Mouse (Mus musculus): ENCODE data around the gene Ttyh2.

Ttyh2 gene

GRCm38 (mm10) chr11:114682321-114682900 is 7.2 kb downstream of the Ttyh2 start:
- DNase-seq (ENCODE audit: low spot score in 2 of 2) = no peak

- no peak for DNase-seq (ENCODE audit: low spot score in 2 of 2)
Observed at GRCm38 (mm10) chr11:114683029-114683721, 7.9 kb downstream of the Ttyh2 start.

GRCm38 (mm10) chr11:114683722-114684621 is 8.7 kb downstream of the Ttyh2 start:
- no peak for DNase-seq (ENCODE audit: low spot score in 2 of 2)

- no peak for DNase-seq (ENCODE audit: low spot score in 2 of 2)
Observed at GRCm38 (mm10) chr11:114684627-114685373, 9.6 kb downstream of the Ttyh2 start.

GRCm38 (mm10) chr11:114685526-114686040 is 10.4 kb downstream of the Ttyh2 start:
- no peak for DNase-seq (ENCODE audit: low spot score in 2 of 2)

GRCm38 (mm10) chr11:114686221-114686959 is 11.2 kb downstream of the Ttyh2 start:
- no peak for DNase-seq (ENCODE audit: low spot score in 2 of 2)

- DNase-seq (ENCODE audit: low spot score in 2 of 2) = no peak
Observed at GRCm38 (mm10) chr11:114687574-114688188, 12.4 kb downstream of the Ttyh2 start.

GRCm38 (mm10) chr11:114688729-114689128 is 13.5 kb downstream of the Ttyh2 start:
- DNase-seq (ENCODE audit: low spot score in 2 of 2) = no peak

- DNase-seq (ENCODE audit: low spot score in 2 of 2) = no peak
Observed at GRCm38 (mm10) chr11:114690192-114690591, 15.0 kb downstream of the Ttyh2 start.

- DNase-seq (ENCODE audit: low spot score in 2 of 2) = no peak
Observed at GRCm38 (mm10) chr11:114691454-114692182, 16.4 kb downstream of the Ttyh2 start.

GRCm38 (mm10) chr11:114692601-114693000 is 17.4 kb downstream of the Ttyh2 start:
- DNase-seq (ENCODE audit: low spot score in 2 of 2) = no peak

GRCm38 (mm10) chr11:114693456-114693855 is 18.2 kb downstream of the Ttyh2 start:
- no peak for DNase-seq (ENCODE audit: low spot score in 2 of 2)

GRCm38 (mm10) chr11:114694451-114694850 is 19.2 kb downstream of the Ttyh2 start:
- no peak for DNase-seq (ENCODE audit: low spot score in 2 of 2)

- no peak for DNase-seq (ENCODE audit: low spot score in 2 of 2)
Observed at GRCm38 (mm10) chr11:114698496-114698895, 23.3 kb downstream of the Ttyh2 start.

- peak; percentile 38 to 58 for DNase-seq (ENCODE audit: low spot score in 2 of 2)
Observed at GRCm38 (mm10) chr11:114699511-114699910, 24.3 kb downstream of the Ttyh2 start.

- DNase-seq (ENCODE audit: low spot score in 2 of 2) = no peak
Observed at GRCm38 (mm10) chr11:114702311-114702995, 27.2 kb downstream of the Ttyh2 start.

- no peak for DNase-seq (ENCODE audit: low spot score in 2 of 2)
Observed at GRCm38 (mm10) chr11:114702996-114703361, 27.7 kb downstream of the Ttyh2 start.

- no peak for DNase-seq (ENCODE audit: low spot score in 2 of 2)
Observed at GRCm38 (mm10) chr11:114704071-114704913, 29.1 kb downstream of the Ttyh2 start.

Data from thymus, postnatal 10 days (tissue).